Mouse (Mus musculus) spleen, adult 2 months (tissue): Measurements from ENCODE around the gene Hps1. TPM values are rescaled to one million over a fixed set of nuclear protein-coding genes. Genes with fewer than 3 reads are reported as not detected.
A peak's percentile ranks its signal among the peaks of the same experiment; 100 is the strongest.

Experiments
- DNase-seq, 2 experiments: peaks; one replicate each; pipeline versions ENCODE4 v3.0.0 to v3.0.0-alpha.2; 2012 to 2021; ENCODE audit warnings: low spot score in 2 of 2, low read depth in 1 of 2
- H3K27ac ChIP-seq: fragments of 200-500 bp; 2 replicates; pipeline ENCODE4 v1.5.1; 2012; ENCODE audit warnings: low read length, inconsistent platforms; ENCODE audit not compliant: insufficient read depth
- H3K27me3 ChIP-seq: fragments of 200-500 bp; 2 replicates; pipeline ENCODE4 v1.6.1; 2012; ENCODE audit warnings: mild to moderate bottlenecking, moderate library complexity, low read length, inconsistent platforms; ENCODE audit not compliant: control insufficient read depth, insufficient read depth
- H3K36me3 ChIP-seq: fragments of 200-500 bp; 2 replicates; pipeline ENCODE4 v1.6.1; 2012; ENCODE audit warnings: mild to moderate bottlenecking, low read length, inconsistent platforms; ENCODE audit not compliant: control insufficient read depth, insufficient read depth
- H3K4me1 ChIP-seq: fragments of 200-500 bp; 2 replicates; pipeline ENCODE4 v1.6.1; 2011; ENCODE audit warnings: inconsistent platforms; ENCODE audit not compliant: control insufficient read depth, insufficient read depth, insufficient read length
- H3K4me3 ChIP-seq: fragments of 200-500 bp; 2 replicates; pipeline ENCODE4 v1.5.1; 2011; ENCODE audit warnings: mild to moderate bottlenecking, inconsistent platforms; ENCODE audit not compliant: insufficient read depth, insufficient read length; ENCODE audit errors: extremely low read depth
- CTCF ChIP-seq: fragments of 200-500 bp; IDR thresholded peaks from 2 replicates; pipeline ENCODE4 v1.5.1; 2011; ENCODE audit warnings: mild to moderate bottlenecking, inconsistent platforms; ENCODE audit not compliant: insufficient read depth, insufficient read length, insufficient replicate concordance; ENCODE audit errors: extremely low read depth
- POLR2A ChIP-seq: fragments of 200-500 bp; IDR thresholded peaks from 2 replicates; pipeline ENCODE4 v1.6.1; 2011; ENCODE audit warnings: low read depth, low read length, inconsistent platforms
- WGBS: fragments of 180-500 bp; shearing (Covaris S2); methylation state at CpG from one replicate; pipeline ENCODE4 v1.1.7; 2018; 5-methylcytosine and 5-hydroxymethylcytosine counted together
- polyA plus RNA-seq: library from polyadenylated mRNA; depleted of rRNA; stranded (reverse); fragments of >200 nt; gene quantifications from 2 replicates; pipeline ENCODE4 v1.2.3, GENCODE M21; 2012; rRNA removed

The Hps1 gene
- 39.9 and 40.8 TPM in 2 replicates for polyA plus RNA-seq

DNA sequence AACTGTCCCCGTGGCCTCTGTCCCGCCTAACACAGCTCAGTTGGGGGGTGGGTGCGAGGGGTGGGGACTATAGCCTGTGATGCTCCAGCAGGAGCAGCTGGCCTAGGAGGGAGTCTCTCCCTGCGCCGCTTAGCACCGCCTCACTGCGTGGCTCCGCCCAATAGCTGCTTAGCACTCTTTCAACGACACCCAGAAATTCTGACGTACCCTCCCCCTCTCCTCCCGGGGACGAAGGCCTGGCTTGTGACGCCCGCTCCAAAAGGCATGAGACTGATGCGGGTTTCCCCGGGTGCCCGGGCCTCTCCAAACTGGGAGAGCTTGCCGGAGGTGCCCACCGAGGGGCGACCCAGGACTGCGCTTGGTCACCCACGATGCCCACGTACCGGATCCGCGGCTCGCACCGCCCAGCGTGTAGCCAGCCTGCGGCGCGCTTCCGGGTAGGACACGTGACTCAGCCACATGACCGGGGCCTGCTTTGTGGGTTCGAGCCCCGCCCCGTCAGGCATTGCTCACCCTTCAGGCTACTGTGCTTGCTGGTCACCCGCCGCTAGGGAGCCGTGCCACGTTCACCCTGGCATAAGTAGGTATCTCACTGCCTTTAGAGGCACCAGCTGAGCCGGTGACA is at the start of gene Hps1:
Gene Hps1, minus strand, starts transcription at position 448 of the 625 bp plus-strand sequence.
- Histone ChIP-seq H3K4me3 (peak within 1 kb of the TSS; percentile 82), H3K27me3 (no peaks in the 10 kb centered on the region), H3K27ac (peak within 1 kb of the TSS; percentile 86), H3K36me3 (peaks cover 3% of the 10 kb centered on the region; the same call in 1 of the 2 replicates), H3K4me1 (peaks cover 2% of the 10 kb centered on the region)
- peak; percentile 76 to 86 for DNase-seq
- no peak; the same call in 1 of the 2 replicates for TF ChIP-seq POLR2A
- TF ChIP-seq CTCF, result no peak
- whole genome bisulfite sequencing, result under 1% methylated on average over 42 of the region's 43 CpGs

DNA sequence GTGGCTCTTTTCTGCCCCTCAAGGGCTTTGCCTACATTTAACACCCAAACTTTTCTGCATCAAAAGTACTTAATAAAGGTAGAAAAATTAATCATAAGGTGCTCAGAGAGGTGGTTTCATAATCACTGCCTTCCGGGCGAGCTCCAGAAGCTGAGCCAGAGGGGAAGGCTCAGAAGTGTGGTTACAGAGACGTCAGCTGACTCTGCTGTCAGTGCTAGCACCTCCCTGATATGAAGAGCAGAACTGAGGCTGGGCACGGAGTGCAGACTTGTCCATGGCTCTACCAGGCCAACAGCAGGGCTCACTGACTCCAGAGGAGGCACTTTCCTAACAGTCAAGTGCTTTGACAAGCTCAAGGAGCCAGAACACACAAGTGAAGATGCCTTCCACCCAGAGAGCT is 49.4 kb upstream of the Hps1 start:
- Histone ChIP-seq H3K36me3 (no peaks in the 10 kb centered on the region), H3K4me1 (no peaks in the 10 kb centered on the region), H3K27me3 (no peaks in the 10 kb centered on the region), H3K27ac (no peak overlapping the region), H3K4me3 (no peak overlapping the region)
- no peak for DNase-seq
- TF ChIP-seq CTCF, result no peak
- TF ChIP-seq POLR2A, result no peak
- 19% methylated on average over 4 of the region's 4 CpGs for WGBS

DNA sequence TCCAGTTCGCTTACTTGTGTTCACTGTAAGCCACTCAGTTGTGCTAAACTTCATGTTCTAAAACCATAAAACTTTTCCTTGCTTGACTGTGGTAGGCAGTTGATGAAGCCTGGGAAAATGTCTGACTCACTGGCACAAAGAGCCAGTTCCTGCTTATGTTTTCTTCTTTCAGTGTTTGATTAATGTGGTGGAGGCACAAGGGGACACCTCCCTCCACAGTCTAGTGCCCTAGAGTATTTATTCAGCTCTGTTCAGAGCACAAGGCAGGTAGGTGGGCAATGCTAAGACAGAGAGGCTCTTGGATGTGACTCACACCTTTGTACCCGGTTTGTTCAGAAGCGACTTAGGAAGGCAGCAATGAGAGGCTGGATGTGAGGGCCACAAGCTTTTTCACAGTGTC is 48.1 kb upstream of the Hps1 start:
- no peak for DNase-seq
- no peaks in the 10 kb centered on the region for H3K4me1 ChIP-seq
- H3K27ac ChIP-seq, result no peak overlapping the region
- H3K36me3 ChIP-seq, result no peaks in the 10 kb centered on the region
- H3K4me3 ChIP-seq, result no peak overlapping the region
- H3K27me3 ChIP-seq, result no peaks in the 10 kb centered on the region
- TF ChIP-seq POLR2A (no peak), CTCF (no peak)
- 81% methylated on average over 3 of the region's 3 CpGs for WGBS

DNA sequence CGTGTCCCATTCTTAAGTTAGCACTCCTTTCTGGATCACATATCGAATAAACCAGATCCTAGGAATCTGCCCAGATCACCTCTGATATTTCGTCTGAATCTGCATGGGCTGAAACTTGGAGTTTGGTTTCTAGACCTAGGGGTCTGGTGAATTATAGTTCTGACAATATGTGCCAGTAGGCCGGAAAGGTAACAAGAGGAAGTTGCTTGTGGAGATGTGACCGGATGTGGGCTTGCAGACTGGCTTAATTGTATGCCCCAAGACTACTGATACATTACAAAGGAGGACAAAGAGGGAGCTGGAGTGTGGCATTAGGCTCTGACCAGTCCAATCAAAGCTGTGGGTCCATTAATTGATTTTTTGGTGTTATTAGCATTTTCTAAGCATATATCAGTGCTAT is 40.3 kb upstream of the Hps1 start:
- DNase-seq, result no peak
- TF ChIP-seq POLR2A (no peak), CTCF (no peak)
- Histone ChIP-seq H3K4me1 (no peaks in the 10 kb centered on the region), H3K27ac (no peak overlapping the region), H3K27me3 (no peaks in the 10 kb centered on the region), H3K36me3 (no peaks in the 10 kb centered on the region), H3K4me3 (no peak overlapping the region)
- 54% methylated on average over 5 of the region's 5 CpGs for WGBS

DNA sequence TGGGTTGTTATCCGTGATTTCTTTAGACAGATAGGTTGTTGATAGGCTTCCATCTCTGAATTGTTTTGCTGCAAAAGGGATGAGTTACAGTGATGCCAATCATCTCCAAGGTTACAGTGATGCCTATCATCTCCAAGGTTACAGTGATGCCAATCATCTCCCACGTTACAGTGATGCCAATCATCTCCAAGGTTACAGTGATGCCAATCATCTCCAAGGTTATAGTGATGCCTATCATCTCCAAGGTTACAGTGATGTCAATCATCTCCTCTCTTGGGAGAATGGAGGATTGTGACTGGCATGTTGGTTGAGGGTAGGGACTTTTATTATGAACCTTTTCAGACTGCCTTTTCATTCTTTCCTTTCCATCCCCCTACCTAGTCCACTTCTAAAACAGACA is 38.0 kb upstream of the Hps1 start:
- 67% methylated on average over 2 of the region's 2 CpGs for WGBS
- H3K36me3 ChIP-seq, result no peaks in the 10 kb centered on the region

DNA sequence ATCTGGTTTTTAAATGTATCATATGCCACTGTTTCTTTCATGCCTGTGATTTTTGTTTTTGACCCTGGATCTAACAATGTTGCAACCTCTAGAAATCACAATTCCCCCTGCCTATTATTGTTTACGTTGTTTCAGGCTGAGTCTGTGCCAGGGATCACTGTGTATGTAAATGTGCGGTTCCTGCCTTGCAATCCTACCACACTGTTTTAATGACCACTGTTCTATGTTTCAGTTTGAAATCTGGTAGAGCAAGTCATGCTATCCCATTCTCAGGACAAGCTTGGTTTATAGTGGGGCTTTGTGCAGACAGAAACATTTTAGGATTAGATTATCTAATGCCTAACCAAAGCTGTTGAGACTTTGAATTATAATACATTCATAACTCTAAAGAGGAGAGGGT is 36.5 kb upstream of the Hps1 start:
- 95% methylated on average over 2 of the region's 2 CpGs for WGBS
- Histone ChIP-seq H3K27me3 (no peaks in the 10 kb centered on the region), H3K27ac (no peak overlapping the region), H3K4me3 (no peak overlapping the region), H3K36me3 (no peaks in the 10 kb centered on the region), H3K4me1 (no peaks in the 10 kb centered on the region)
- TF ChIP-seq CTCF, result no peak
- TF ChIP-seq POLR2A, result no peak
- no peak for DNase-seq

More for the DNA sequence above, 38.0 kb upstream of the Hps1 start:
- Histone ChIP-seq H3K4me3 (no peak overlapping the region), H3K4me1 (no peaks in the 10 kb centered on the region), H3K27me3 (no peaks in the 10 kb centered on the region), H3K27ac (no peak overlapping the region)
- TF ChIP-seq CTCF, result no peak
- TF ChIP-seq POLR2A, result no peak
- no peak for DNase-seq

DNA sequence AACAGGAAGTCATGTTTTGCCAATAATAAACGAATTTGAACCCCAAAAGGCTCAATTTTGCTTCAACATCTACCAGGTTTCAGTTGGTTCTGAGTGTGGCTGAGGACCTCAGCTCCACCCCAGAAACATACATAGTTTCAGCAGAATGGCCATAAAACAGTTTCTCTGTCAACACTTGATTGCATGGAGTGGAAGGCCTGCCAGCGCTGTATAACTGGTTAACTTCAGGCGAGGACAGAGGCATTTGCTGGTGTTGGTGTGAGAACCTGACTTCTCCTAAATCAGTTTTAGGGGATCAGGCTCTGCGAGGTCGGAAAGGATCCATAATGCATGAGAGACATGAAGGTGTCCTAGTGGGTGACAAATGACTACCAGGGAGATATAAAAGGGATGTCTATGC is 30.4 kb upstream of the Hps1 start:
- H3K4me1 ChIP-seq, result no peaks in the 10 kb centered on the region
- TF ChIP-seq POLR2A (no peak), CTCF (no peak)
- 71% methylated on average over 5 of the region's 5 CpGs for WGBS
- no peaks in the 10 kb centered on the region for H3K27me3 ChIP-seq
- H3K36me3 ChIP-seq, result no peaks in the 10 kb centered on the region
- DNase-seq, result no peak
- H3K27ac ChIP-seq, result no peak overlapping the region
- H3K4me3 ChIP-seq, result no peak overlapping the region
